Mouse (Mus musculus) stomach, postnatal 0 days (tissue): Measurements from ENCODE around the gene Wipf1. TPM values are rescaled to one million over a fixed set of nuclear protein-coding genes. Genes with fewer than 3 reads are reported as not detected.

ENCODE experiments used
- ATAC-seq: fragments of 200-750 bp; cut with Nextera tagmentation; 2 replicates; pipeline ENCODE4 v1.8.0; 2017; ENCODE audit not compliant: low FRiP score, low TSS enrichment
- DNase-seq: peaks from one replicate; pipeline ENCODE4 v3.0.0-alpha.2; 2016; ENCODE audit warnings: low spot score
- H3K27ac ChIP-seq: fragments of 300-500 bp; sonication (generic); replicated peaks from 2 replicates; pipeline ENCODE4 v1.5.1; 2014; ENCODE audit warnings: mild to moderate bottlenecking, control low read depth
- H3K27me3 ChIP-seq: fragments of 300-500 bp; sonication (generic); 2 replicates; pipeline ENCODE4 v1.6.1; 2014; ENCODE audit warnings: low read length; ENCODE audit not compliant: control insufficient read depth, insufficient read depth
- H3K36me3 ChIP-seq: fragments of 300-500 bp; sonication (generic); 2 replicates; pipeline ENCODE4 v1.6.1; 2014; ENCODE audit warnings: low read length, mixed read lengths; ENCODE audit not compliant: control insufficient read depth, insufficient read depth
- H3K4me1 ChIP-seq: fragments of 300-500 bp; sonication (generic); replicated peaks from 2 replicates; pipeline ENCODE4 v1.6.1; 2014; ENCODE audit warnings: antibody characterized with exemption; ENCODE audit not compliant: control insufficient read depth, insufficient read depth
- H3K4me2 ChIP-seq: fragments of 300-500 bp; sonication (generic); replicated peaks from 2 replicates; pipeline ENCODE4 v1.6.1; 2014; ENCODE audit warnings: low read depth, mild to moderate bottlenecking, control low read depth, moderate library complexity
- H3K4me3 ChIP-seq: fragments of 300-500 bp; sonication (generic); 2 replicates; pipeline ENCODE4 v1.5.1; 2014; ENCODE audit warnings: low read depth, low read length, control low read depth
- H3K9ac ChIP-seq: fragments of 300-500 bp; sonication (generic); 2 replicates; pipeline ENCODE4 v1.6.1; 2014; ENCODE audit warnings: mild to moderate bottlenecking, low read length, control low read depth, mixed read lengths
- H3K9me3 ChIP-seq: fragments of 300-500 bp; sonication (generic); 2 replicates; pipeline ENCODE4 v1.6.1; 2016; ENCODE audit warnings: low read length; ENCODE audit not compliant: control insufficient read depth
- CTCF ChIP-seq: IDR thresholded peaks from 2 replicates; pipeline ENCODE4 v1.5.1; 2016; ENCODE audit warnings: antibody characterized with exemption, low read depth, mild to moderate bottlenecking, moderate library complexity
- EP300 ChIP-seq: optimal IDR thresholded peaks from 2 replicates; pipeline ENCODE3; 2016; ENCODE audit warnings: antibody characterized with exemption
- WGBS: fragments of 180-500 bp; shearing (Covaris S2); extraction: QIAGEN DNeasy Blood & Tissue Kit; methylation state at CpG from one replicate; pipeline ENCODE4 v1.1.7; 2014; 5-methylcytosine and 5-hydroxymethylcytosine counted together
- polyA plus RNA-seq: library from polyadenylated mRNA; unstranded; fragments of >200 nt; fragmentation: Nextera tagmentation; extraction: Ambion mirVana; gene quantifications from 2 replicates; pipeline ENCODE4 v1.2.1, GENCODE M21; 2015

Wipf1 gene
- polyA plus RNA-seq, 1 experiment from 2014 or later, result 3.3 TPM

DNA sequence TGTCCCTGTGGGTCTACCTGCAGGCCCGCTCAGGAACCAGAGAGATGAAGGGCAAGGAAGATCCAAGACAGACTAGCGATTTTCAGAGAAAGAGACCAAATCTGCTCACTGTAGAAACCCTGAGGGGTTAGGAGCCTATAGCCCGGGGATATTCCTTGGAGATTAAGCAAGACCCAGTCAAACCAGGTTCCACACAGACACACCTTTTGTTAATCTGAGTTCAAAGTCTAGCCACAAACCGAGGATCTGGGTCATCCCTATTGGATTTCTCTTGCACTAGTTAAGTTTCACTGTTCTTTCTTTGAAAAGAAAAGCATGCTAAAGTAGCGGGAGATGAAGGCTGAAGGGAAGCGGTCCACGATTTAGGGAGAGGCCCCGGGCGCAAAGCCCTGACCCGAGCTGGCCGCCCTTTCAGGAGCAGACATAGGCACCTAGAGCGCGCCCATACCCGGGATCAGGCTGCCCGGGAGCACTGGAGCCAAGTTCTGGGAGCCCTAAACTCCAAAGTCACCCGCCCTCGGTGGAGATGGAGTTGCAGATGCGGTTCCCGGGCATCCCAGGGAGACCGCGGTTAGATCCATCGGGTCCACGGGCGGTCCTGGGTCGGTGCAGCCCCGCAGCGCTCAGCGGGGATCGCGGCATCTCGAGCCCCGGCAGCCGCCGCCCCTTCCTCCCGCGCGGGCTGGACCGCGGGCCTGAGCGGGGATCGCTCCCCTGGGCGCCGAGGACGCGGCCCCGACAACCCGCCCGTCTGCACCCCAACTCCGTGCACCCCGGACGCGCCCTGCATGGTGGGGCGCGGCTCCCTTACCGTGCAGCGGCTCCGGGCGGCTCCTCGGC is 798 bp downstream of the Wipf1 start:
- no peaks in the 10 kb centered on the region; the same call in 1 of the 2 replicates for H3K4me1 ChIP-seq
- peak overlapping the region; percentile 79 for H3K4me3 ChIP-seq
- DNase-seq (peak; percentile 40), ATAC-seq (peak; percentile 63)
- WGBS, result 3% methylated on average over 46 of the region's 59 CpGs
- H3K9ac ChIP-seq, result peak overlapping the region; percentile 86
- H3K27ac ChIP-seq, result peak overlapping the region; percentile 86
- H3K36me3 ChIP-seq, result no peaks in the 10 kb centered on the region
- peak overlapping the region; percentile 82 for H3K4me2 ChIP-seq
- no peaks in the 10 kb centered on the region for H3K9me3 ChIP-seq
- H3K27me3 ChIP-seq, result no peaks in the 10 kb centered on the region
- no peak for TF ChIP-seq CTCF
- TF ChIP-seq EP300, result no peak

DNA sequence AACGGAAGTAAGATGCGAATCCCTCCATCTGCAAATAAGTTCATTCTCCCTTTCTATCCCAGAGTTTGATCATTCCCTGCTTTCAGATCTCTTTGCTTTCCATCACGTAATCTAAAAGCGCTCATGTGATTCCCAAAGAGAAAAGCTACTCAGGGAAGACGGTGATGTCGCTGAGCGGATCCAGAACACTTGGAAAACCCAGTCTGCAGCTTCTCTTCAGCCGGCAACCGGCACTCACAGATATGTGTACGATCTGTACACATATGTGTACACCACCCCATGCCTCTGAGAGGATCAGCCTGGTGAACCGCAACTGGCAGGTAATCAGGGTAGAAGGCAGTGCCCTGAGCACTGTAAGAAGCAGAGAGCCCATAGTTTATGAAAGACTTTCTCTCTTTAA is 1.6 kb downstream of the Wipf1 start:
- no peaks in the 10 kb centered on the region for H3K27me3 ChIP-seq
- H3K4me3 ChIP-seq, result peak overlapping the region; percentile 18; the same call in 1 of the 2 replicates
- peak overlapping the region; percentile 82 for H3K4me2 ChIP-seq
- no peaks in the 10 kb centered on the region for H3K36me3 ChIP-seq
- no peak for DNase-seq
- no peaks in the 10 kb centered on the region for H3K9me3 ChIP-seq
- H3K27ac ChIP-seq, result no peak overlapping the region
- H3K9ac ChIP-seq, result no peak overlapping the region
- no peaks in the 10 kb centered on the region; the same call in 1 of the 2 replicates for H3K4me1 ChIP-seq
- 65% methylated on average over 11 of the region's 11 CpGs for WGBS
- ATAC-seq, result no peak
- TF ChIP-seq CTCF, result no peak
- TF ChIP-seq EP300, result no peak

GRCm38 (mm10) chr2:73526691-73527090 is 2.8 kb downstream of the Wipf1 start:
- Histone ChIP-seq H3K9ac (no peak overlapping the region), H3K4me3 (no peak overlapping the region), H3K4me2 (no peak overlapping the region; the same call in 1 of the 2 replicates), H3K27ac (no peak overlapping the region), H3K9me3 (no peaks in the 10 kb centered on the region), H3K36me3 (no peaks in the 10 kb centered on the region), H3K27me3 (no peaks in the 10 kb centered on the region), H3K4me1 (peaks cover 2% of the 10 kb centered on the region)
- ATAC-seq, result no peak
- no peak for TF ChIP-seq EP300
- TF ChIP-seq CTCF, result no peak
- DNase-seq, result no peak
- WGBS, result 59% methylated on average over 9 of the region's 9 CpGs

- Histone ChIP-seq H3K9ac (no peak overlapping the region), H3K27ac (no peak overlapping the region), H3K4me2 (no peak overlapping the region), H3K4me3 (no peak overlapping the region), H3K27me3 (no peaks in the 10 kb centered on the region), H3K4me1 (peaks cover 2% of the 10 kb centered on the region), H3K36me3 (no peaks in the 10 kb centered on the region), H3K9me3 (no peaks in the 10 kb centered on the region)
- TF ChIP-seq CTCF (no peak), EP300 (no peak)
- DNase-seq (no peak), ATAC-seq (no peak)
- WGBS, result 61% methylated on average over 8 of the region's 8 CpGs
Observed at GRCm38 (mm10) chr2:73522891-73523290, 6.6 kb downstream of the Wipf1 start.

GRCm38 (mm10) chr2:73522336-73522735 is 7.2 kb downstream of the Wipf1 start:
- H3K9ac ChIP-seq, result no peak overlapping the region
- no peak overlapping the region for H3K27ac ChIP-seq
- H3K36me3 ChIP-seq, result no peaks in the 10 kb centered on the region
- DNase-seq (no peak), ATAC-seq (no peak)
- H3K4me1 ChIP-seq, result peaks cover 2% of the 10 kb centered on the region; the same call in 1 of the 2 replicates
- WGBS, result 70% methylated on average over 6 of the region's 6 CpGs
- no peak for TF ChIP-seq CTCF
- no peak for TF ChIP-seq EP300
- H3K9me3 ChIP-seq, result no peaks in the 10 kb centered on the region
- no peaks in the 10 kb centered on the region for H3K27me3 ChIP-seq
- H3K4me3 ChIP-seq, result no peak overlapping the region
- no peak overlapping the region for H3K4me2 ChIP-seq

GRCm38 (mm10) chr2:73521737-73522136 is 7.8 kb downstream of the Wipf1 start:
- Histone ChIP-seq H3K36me3 (no peaks in the 10 kb centered on the region), H3K27me3 (no peaks in the 10 kb centered on the region), H3K9ac (no peak overlapping the region), H3K9me3 (no peaks in the 10 kb centered on the region), H3K27ac (no peak overlapping the region), H3K4me2 (0 out of 2 replicates have a peak overlapping the region, but pooled peaks have one; percentile 5), H3K4me3 (no peak overlapping the region), H3K4me1 (peaks cover 2% of the 10 kb centered on the region; the same call in 1 of the 2 replicates)
- no peak for ATAC-seq
- WGBS, result 14% methylated on average over 5 of the region's 5 CpGs
- TF ChIP-seq EP300 (no peak), CTCF (no peak)
- DNase-seq, result no peak
